Mouse (Mus musculus) midbrain, embryonic 12.5 days (tissue): ENCODE results near the gene Sympk. TPM values are rescaled to one million over a fixed set of nuclear protein-coding genes. Genes with fewer than 3 reads are reported as not detected.

ENCODE experiments used
- ATAC-seq: fragments of 200-750 bp; cut with Nextera tagmentation; 2 replicates; pipeline ENCODE4 v1.8.0; 2017; ENCODE audit warnings: low read depth, moderate TSS enrichment, moderate library complexity; ENCODE audit not compliant: low FRiP score
- H3K27ac ChIP-seq: fragments of 300-500 bp; sonication (generic); replicated peaks from 2 replicates; pipeline ENCODE4 v1.5.1; 2016; ENCODE audit warnings: mild to moderate bottlenecking
- H3K27me3 ChIP-seq: fragments of 300-500 bp; sonication (generic); 2 replicates; pipeline ENCODE4 v1.6.1; 2016; ENCODE audit warnings: mild to moderate bottlenecking
- H3K36me3 ChIP-seq: fragments of 300-500 bp; sonication (generic); 2 replicates; pipeline ENCODE4 v1.6.1; 2016
- H3K4me1 ChIP-seq: fragments of 300-500 bp; sonication (generic); 2 replicates; pipeline ENCODE4 v1.6.1; 2016
- H3K4me2 ChIP-seq: fragments of 300-500 bp; sonication (generic); replicated peaks from 2 replicates; pipeline ENCODE4 v1.6.1; 2016; ENCODE audit warnings: mild to moderate bottlenecking, moderate library complexity
- H3K4me3 ChIP-seq: fragments of 300-500 bp; sonication (generic); 2 replicates; pipeline ENCODE4 v1.5.1; 2016; ENCODE audit warnings: mild to moderate bottlenecking
- H3K9ac ChIP-seq: fragments of 300-500 bp; sonication (generic); replicated peaks from 2 replicates; pipeline ENCODE4 v1.6.1; 2016; ENCODE audit warnings: mild to moderate bottlenecking, moderate library complexity
- H3K9me3 ChIP-seq: fragments of 300-500 bp; sonication (generic); 2 replicates; pipeline ENCODE4 v1.6.1; 2016; ENCODE audit warnings: mild to moderate bottlenecking
- WGBS: fragments of 180-500 bp; shearing (Covaris S2); methylation state at CpG from one replicate; pipeline ENCODE4 v1.1.7; 2016; 5-methylcytosine and 5-hydroxymethylcytosine counted together
- polyA plus RNA-seq: library from polyadenylated mRNA; unstranded; fragments of >200 nt; fragmentation: Nextera tagmentation; extraction: Ambion mirVana; gene quantifications from 2 replicates; pipeline ENCODE4 v1.2.1, GENCODE M21; 2016

Sympk gene
- polyA plus RNA-seq = 51.5 and 53.5 TPM in 2 replicates

GRCm38 (mm10) chr7:19024096-19024506 lies at the start of gene Sympk:
Sympk (plus strand) TSS chr7:19024377.
- Histone ChIP-seq H3K9me3 (no peaks in the 10 kb centered on the region), H3K9ac (peak within 1 kb of the TSS; percentile 90), H3K4me2 (peak within 1 kb of the TSS; percentile 86), H3K27ac (peak within 1 kb of the TSS; percentile 56), H3K4me3 (peak within 1 kb of the TSS; percentile 96), H3K4me1 (peaks cover 17% of the 10 kb centered on the region), H3K36me3 (peaks cover 7% of the 10 kb centered on the region), H3K27me3 (peaks cover 40% of the 10 kb centered on the region)
- peak; percentile 96 for ATAC-seq
- under 1% methylated on average over 48 of the region's 50 CpGs for WGBS

DNA sequence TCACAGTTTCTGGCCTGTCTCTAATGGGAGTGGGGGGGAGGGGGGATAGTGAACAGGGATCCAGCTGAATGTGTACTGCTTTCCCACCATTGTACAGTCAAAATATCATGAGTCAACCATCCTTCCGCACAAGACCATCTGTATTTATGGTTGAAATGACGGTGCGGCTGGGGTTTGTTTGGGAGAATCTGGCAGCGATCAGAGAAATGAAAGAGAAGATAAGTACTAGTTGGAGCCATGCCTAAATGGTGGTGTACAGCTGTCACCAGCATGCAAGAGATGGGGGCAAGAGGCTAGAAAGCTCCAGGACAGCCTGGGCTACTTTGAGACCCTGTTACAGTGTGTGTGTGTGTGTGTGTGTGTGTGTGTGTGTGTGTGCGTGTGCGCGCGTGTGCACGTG lies 45.8 kb upstream of the Sympk start:
- no peak overlapping the region for H3K9ac ChIP-seq
- H3K36me3 ChIP-seq = no peaks in the 10 kb centered on the region
- H3K4me2 ChIP-seq = no peak overlapping the region
- H3K9me3 ChIP-seq = no peaks in the 10 kb centered on the region
- H3K4me1 ChIP-seq = no peaks in the 10 kb centered on the region
- H3K27ac ChIP-seq = no peak overlapping the region
- no peaks in the 10 kb centered on the region for H3K27me3 ChIP-seq
- no peak overlapping the region for H3K4me3 ChIP-seq
- 93% methylated on average over 9 of the region's 9 CpGs for WGBS
- ATAC-seq = no peak

DNA sequence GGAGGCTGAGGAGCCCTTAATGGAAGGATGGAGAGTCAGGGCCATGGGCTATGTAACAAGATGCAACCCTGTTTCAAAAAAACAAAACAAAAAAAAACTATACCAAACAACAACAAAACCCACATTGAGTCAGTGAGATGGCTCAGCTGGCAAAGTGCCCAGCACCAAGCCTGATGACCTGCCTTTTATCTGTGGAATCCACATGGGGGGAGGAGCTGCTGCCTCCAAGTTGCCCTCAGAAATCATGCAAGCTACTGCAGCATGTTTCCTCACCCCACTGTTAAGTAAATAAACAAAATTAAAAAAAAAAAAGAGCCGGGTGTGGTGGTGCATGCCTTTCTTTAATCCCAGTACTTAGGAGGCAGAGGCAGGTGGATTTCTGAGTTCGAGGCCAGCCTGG lies 37.7 kb upstream of the Sympk start:
- Histone ChIP-seq H3K27me3 (peaks cover 1% of the 10 kb centered on the region), H3K4me1 (peaks cover 10% of the 10 kb centered on the region), H3K9me3 (no peaks in the 10 kb centered on the region), H3K9ac (no peak overlapping the region), H3K4me2 (no peak overlapping the region), H3K4me3 (no peak overlapping the region), H3K36me3 (no peaks in the 10 kb centered on the region), H3K27ac (no peak overlapping the region)
- ATAC-seq = no peak
- 85% methylated on average over 2 of the region's 2 CpGs for WGBS

DNA sequence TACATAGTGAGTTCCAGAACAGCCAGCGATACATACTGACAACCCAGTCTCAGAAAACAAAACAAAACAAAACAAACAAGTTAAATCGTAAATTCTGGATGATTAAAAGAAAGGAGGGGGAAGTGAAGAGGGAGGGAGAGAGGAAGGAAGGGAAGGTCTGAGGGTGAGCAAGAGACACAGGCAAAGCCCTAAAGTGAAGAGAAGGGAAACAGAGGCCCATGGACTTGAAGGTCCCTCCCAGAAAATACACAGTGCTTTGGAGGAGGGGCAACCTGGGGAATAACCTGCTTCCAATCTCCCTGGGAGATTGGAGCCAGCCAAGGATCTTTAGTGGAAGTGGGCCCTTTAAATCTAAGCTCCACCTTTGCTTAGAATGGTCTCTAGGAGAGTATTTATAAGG lies 37.1 kb upstream of the Sympk start, which contains the start of gene Nanos2:
Gene Nanos2, plus strand, starts transcription at position 301 of the 400 bp plus-strand sequence.
- no peak for ATAC-seq

DNA sequence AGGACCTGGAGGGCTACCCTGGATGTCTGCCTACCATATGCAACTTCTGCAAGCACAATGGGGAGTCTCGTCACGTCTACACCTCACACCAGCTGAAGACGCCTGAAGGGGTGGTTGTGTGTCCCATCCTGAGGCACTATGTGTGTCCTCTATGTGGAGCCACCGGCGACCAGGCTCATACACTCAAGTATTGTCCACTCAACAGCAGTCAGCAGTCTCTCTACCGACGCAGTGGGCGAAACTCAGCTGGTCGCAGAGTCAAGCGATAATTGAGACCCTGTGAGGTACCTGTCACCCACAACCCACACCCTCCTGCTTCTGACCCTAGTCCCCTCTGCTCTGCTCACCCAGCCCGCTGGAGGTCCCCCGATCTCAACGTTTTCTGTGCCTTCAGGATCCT lies 36.4 kb upstream of the Sympk start:
- Histone ChIP-seq H3K27me3 (peaks cover 14% of the 10 kb centered on the region), H3K36me3 (no peaks in the 10 kb centered on the region), H3K4me3 (no peak overlapping the region), H3K27ac (no peak overlapping the region), H3K9ac (no peak overlapping the region), H3K4me2 (no peak overlapping the region), H3K4me1 (peaks cover 19% of the 10 kb centered on the region), H3K9me3 (no peaks in the 10 kb centered on the region)
- 77% methylated on average over 13 of the region's 13 CpGs for WGBS
- ATAC-seq = no peak

More for the DNA sequence above, 37.1 kb upstream of the Sympk start, which contains the start of gene Nanos2:
- no peaks in the 10 kb centered on the region for H3K36me3 ChIP-seq
- H3K27ac ChIP-seq = no peak within 1 kb of the TSS
- peaks cover 16% of the 10 kb centered on the region for H3K4me1 ChIP-seq
- H3K9ac ChIP-seq = no peak within 1 kb of the TSS
- H3K4me2 ChIP-seq = no peak within 1 kb of the TSS
- H3K9me3 ChIP-seq = no peaks in the 10 kb centered on the region
- WGBS = 75% methylated on average over 2 of the region's 2 CpGs
- H3K4me3 ChIP-seq = no peak within 1 kb of the TSS
- peaks cover 7% of the 10 kb centered on the region for H3K27me3 ChIP-seq

DNA sequence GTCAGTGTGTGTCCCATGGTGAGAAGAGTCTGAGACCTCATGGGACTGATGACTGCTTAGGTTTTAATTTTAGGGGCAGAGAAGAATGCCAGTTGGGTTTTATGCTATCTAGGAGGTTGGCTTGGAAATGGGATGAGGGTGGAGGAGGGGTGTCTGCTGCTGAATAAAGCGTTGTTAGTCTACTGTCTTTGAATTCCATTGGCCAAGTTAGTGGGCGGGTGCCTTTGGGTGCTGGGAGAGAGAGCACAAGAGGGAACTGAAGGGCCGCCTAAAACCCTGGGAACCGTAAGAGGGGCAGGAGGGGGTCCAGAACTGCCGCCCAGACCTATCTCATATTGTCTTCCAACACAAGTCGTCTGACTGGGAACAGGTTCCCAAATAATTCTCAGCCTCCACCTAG lies 35.4 kb upstream of the Sympk start:
- Histone ChIP-seq H3K4me2 (no peak overlapping the region), H3K4me3 (no peak overlapping the region), H3K27ac (no peak overlapping the region), H3K9me3 (no peaks in the 10 kb centered on the region), H3K27me3 (peaks cover 24% of the 10 kb centered on the region), H3K36me3 (no peaks in the 10 kb centered on the region), H3K4me1 (peaks cover 24% of the 10 kb centered on the region), H3K9ac (no peak overlapping the region)
- ATAC-seq = no peak
- 70% methylated on average over 6 of the region's 6 CpGs for WGBS

DNA sequence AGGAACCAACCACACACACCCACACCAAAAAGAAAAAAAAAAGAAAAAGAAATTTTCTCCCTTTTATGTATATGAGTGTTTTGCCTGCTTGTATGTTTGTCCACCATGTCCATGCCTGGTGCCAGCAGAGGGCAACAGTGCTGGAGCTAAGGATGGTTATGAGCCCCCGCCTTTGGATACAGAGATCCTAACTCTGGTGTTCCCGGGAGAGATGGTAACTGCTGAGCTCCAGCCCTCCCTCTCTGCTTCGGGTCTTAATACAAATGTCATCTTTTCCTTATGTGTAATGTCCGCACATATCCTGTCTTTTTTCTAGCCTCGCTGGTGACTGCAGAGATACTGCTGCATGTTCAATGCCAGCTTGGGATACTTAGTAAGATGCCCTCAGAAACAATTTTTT lies 34.2 kb upstream of the Sympk start:
- H3K27me3 ChIP-seq = peaks cover 25% of the 10 kb centered on the region

DNA sequence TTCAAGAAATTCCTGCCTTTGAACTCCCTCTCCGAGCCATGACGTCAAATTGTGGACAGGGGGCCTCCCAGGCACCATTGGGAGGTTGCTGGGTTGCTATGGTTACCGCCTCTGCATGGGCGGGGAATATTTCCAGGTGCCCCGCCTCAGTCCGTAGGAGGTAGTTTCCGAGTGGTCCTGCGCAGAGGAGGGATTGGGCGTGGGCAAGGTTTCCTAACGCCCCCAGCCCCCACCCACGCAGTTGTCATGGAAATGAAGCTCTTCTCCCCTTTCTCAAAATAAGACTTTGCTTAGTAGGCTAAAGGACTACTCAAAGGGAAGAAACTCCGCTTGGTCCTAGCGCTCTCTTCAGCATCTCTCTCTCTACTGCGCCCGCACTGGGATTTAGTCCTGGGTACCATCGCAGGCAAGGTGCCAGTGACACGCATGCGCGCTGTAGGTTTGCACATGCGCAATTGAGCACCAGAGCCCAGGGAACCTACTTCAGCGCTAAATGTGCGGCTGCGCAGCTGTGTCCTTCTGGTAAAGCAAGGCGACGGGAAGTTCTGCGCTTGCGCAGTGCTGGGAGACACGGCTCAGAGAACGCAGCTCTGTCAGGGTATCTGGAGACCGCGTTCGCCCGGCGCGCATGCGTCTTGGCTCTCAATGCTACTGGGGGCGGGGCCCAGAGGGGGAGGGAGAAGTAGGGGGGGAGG lies 33.4 kb upstream of the Sympk start, which contains the start of gene Mypop:
Gene Mypop, plus strand, starts transcription at position 645 of the 695 bp plus-strand sequence.
- Histone ChIP-seq H3K9ac (peak within 1 kb of the TSS; percentile 69), H3K9me3 (no peaks in the 10 kb centered on the region), H3K4me1 (peaks cover 24% of the 10 kb centered on the region), H3K27ac (peak within 1 kb of the TSS; percentile 95), H3K4me2 (peak within 1 kb of the TSS; percentile 73), H3K36me3 (0 out of 2 replicates have a peak, but pooled peaks cover 4% of the 10 kb centered on the region), H3K27me3 (peaks cover 25% of the 10 kb centered on the region), H3K4me3 (peak within 1 kb of the TSS; percentile 56)
- under 1% methylated on average over 36 of the region's 37 CpGs for WGBS
- peak; percentile 93 for ATAC-seq

More for the DNA sequence above, 34.2 kb upstream of the Sympk start:
- Histone ChIP-seq H3K4me3 (peak overlapping the region; percentile 56), H3K9me3 (no peaks in the 10 kb centered on the region), H3K36me3 (no peaks in the 10 kb centered on the region), H3K4me2 (peak overlapping the region; percentile 73), H3K9ac (peak overlapping the region; percentile 69), H3K27ac (peak overlapping the region; percentile 95), H3K4me1 (peaks cover 24% of the 10 kb centered on the region)
- 5% methylated on average over 5 of the region's 5 CpGs for WGBS
- ATAC-seq = no peak

GRCm38 (mm10) chr7:18991660-18992293 lies 32.4 kb upstream of the Sympk start:
- 0 out of 2 replicates have a peak, but pooled peaks have one; percentile 0 for ATAC-seq
- peaks cover 24% of the 10 kb centered on the region for H3K4me1 ChIP-seq
- H3K4me3 ChIP-seq = peak overlapping the region; percentile 56
- H3K9me3 ChIP-seq = no peaks in the 10 kb centered on the region
- H3K4me2 ChIP-seq = peak overlapping the region; percentile 73
- WGBS = under 1% methylated on average over 59 of the region's 59 CpGs
- peaks cover 25% of the 10 kb centered on the region for H3K27me3 ChIP-seq
- peak overlapping the region; percentile 69 for H3K9ac ChIP-seq
- H3K27ac ChIP-seq = peak overlapping the region; percentile 20; the same call in 1 of the 2 replicates
- peaks cover 9% of the 10 kb centered on the region; the same call in 1 of the 2 replicates for H3K36me3 ChIP-seq

DNA sequence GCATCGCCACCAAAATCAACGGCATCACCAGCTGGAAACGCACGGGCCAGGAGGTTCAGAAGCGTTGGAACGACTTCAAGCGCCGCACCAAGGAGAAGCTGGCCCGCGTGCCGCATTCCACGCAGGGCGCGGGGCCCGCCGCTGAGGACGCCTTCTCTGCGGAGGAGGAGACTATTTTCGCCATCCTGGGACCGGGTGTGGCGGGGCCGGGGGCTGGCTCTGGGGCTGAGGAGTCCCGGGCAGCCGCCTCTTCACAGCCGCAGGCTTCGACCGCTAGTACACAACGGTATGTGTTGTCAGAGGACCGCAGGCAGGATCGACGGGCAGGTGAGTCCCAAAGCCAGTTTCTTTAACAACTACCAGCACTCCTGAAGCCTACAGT lies 31.9 kb upstream of the Sympk start:
- 3% methylated on average over 31 of the region's 31 CpGs for WGBS
- Histone ChIP-seq H3K4me2 (peak overlapping the region; percentile 73), H3K9me3 (no peaks in the 10 kb centered on the region), H3K27ac (peak overlapping the region; percentile 20; the same call in 1 of the 2 replicates), H3K36me3 (peaks cover 9% of the 10 kb centered on the region; the same call in 1 of the 2 replicates), H3K27me3 (peaks cover 25% of the 10 kb centered on the region), H3K9ac (peak overlapping the region; percentile 69), H3K4me1 (peaks cover 24% of the 10 kb centered on the region), H3K4me3 (peak overlapping the region; percentile 56)
- no peak for ATAC-seq

DNA sequence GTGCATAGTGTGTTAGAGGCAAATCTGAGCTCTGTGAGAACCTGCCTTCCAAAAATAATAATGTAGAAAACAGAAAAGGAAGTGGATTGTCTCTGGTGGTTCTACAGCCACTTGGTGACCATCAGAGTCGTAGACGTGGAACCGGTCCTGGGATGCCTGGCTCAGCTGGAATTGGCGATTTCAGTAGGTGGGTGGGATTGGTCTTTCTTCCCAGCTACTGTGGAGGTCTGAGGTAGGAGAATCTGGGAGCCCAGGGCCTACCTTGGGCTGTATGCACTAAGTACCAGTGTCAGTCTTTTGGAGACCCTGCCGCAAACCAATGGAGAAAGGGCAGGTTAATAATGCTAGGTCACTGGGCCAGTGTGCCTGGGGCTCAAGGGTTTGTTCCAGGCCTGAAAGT lies 31.1 kb upstream of the Sympk start:
- Histone ChIP-seq H3K4me1 (peaks cover 24% of the 10 kb centered on the region), H3K4me3 (peak overlapping the region; percentile 56; the same call in 1 of the 2 replicates), H3K9me3 (no peaks in the 10 kb centered on the region), H3K27me3 (peaks cover 25% of the 10 kb centered on the region), H3K27ac (no peak overlapping the region), H3K36me3 (peaks cover 9% of the 10 kb centered on the region; the same call in 1 of the 2 replicates), H3K9ac (no peak overlapping the region), H3K4me2 (peak overlapping the region; percentile 73)
- no peak for ATAC-seq
- 89% methylated on average over 5 of the region's 5 CpGs for WGBS

DNA sequence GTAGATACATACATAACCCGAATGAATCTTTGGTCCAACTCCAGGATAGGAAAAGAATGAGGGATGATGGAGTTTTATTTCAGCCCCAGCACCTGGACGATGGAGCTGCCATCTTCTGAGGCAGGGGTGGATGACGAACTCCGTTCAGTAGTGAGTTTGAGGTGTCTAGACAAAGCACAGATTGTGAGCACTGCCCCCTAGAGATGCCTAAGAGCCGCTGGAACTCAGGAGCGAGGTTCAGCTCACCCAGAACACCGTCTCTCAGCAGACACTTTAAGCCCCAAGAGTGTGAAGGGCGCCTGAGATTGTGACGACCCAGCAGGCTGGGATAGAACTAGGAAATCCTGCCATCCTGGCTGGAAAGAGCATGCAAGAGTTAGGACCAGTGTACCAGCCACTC lies 25.3 kb upstream of the Sympk start:
- WGBS = 30% methylated on average over 9 of the region's 9 CpGs
- H3K9me3 ChIP-seq = no peaks in the 10 kb centered on the region
- 0 out of 2 replicates have a peak, but pooled peaks cover under 1% of the 10 kb centered on the region for H3K27me3 ChIP-seq
- H3K4me1 ChIP-seq = peaks cover 26% of the 10 kb centered on the region
- H3K9ac ChIP-seq = no peak overlapping the region
- H3K4me2 ChIP-seq = no peak overlapping the region
- peaks cover 9% of the 10 kb centered on the region; the same call in 1 of the 2 replicates for H3K36me3 ChIP-seq
- no peak overlapping the region for H3K4me3 ChIP-seq
- ATAC-seq = no peak
- 0 out of 2 replicates have a peak overlapping the region, but pooled peaks have one; percentile 2 for H3K27ac ChIP-seq
